Mouse (Mus musculus): Measurements from ENCODE around the gene Pnldc1. TPM values are rescaled to one million over a fixed set of nuclear protein-coding genes. Genes with fewer than 3 reads are reported as not detected.
A peak's percentile ranks its signal among the peaks of the same experiment; 100 is the strongest.

Pnldc1 gene
- polyA plus RNA-seq, 1 experiment from 2014 or later: 3.5 TPM

GRCm38 (mm10) chr17:12875734-12876133, 34.3 kb downstream of the Pnldc1 start, which contains the start of gene Mrgprh:
Gene Mrgprh, plus strand, starts transcription at chr17:12876034.
- Histone ChIP-seq H3K27me3 (peaks cover 6% of the 10 kb centered on the region; the same call in 1 of the 2 replicates), H3K36me3 (no peaks in the 10 kb centered on the region), H3K4me1 (peaks cover 39% of the 10 kb centered on the region), H3K4me3 (no peak within 1 kb of the TSS), H3K9ac (no peak within 1 kb of the TSS), H3K4me2 (no peak within 1 kb of the TSS), H3K9me3 (no peaks in the 10 kb centered on the region), H3K27ac (peak within 1 kb of the TSS; percentile 33; the same call in 1 of the 2 replicates)
- 74% methylated on average over 5 of the region's 5 CpGs for WGBS
- no peak for ATAC-seq (ENCODE audit: insufficient number of reproducible peaks, insufficient read depth, low FRiP score, low TSS enrichment, low read depth)

GRCm38 (mm10) chr17:12872275-12873028, 37.6 kb downstream of the Pnldc1 start:
- H3K4me3 ChIP-seq: no peak overlapping the region
- H3K4me2 ChIP-seq: peak overlapping the region; percentile 5; the same call in 1 of the 2 replicates
- 48% methylated on average over 16 of the region's 16 CpGs for WGBS
- no peaks in the 10 kb centered on the region for H3K9me3 ChIP-seq
- 0 out of 2 replicates have a peak, but pooled peaks cover 3% of the 10 kb centered on the region for H3K27me3 ChIP-seq
- no peaks in the 10 kb centered on the region for H3K36me3 ChIP-seq
- no peak overlapping the region for H3K9ac ChIP-seq
- no peak; the same call in 1 of the 2 replicates for ATAC-seq (ENCODE audit: insufficient number of reproducible peaks, insufficient read depth, low FRiP score, low TSS enrichment, low read depth)
- H3K27ac ChIP-seq: no peak overlapping the region
- H3K4me1 ChIP-seq: peaks cover 52% of the 10 kb centered on the region

GRCm38 (mm10) chr17:12868640-12869039, 41.4 kb downstream of the Pnldc1 start:
- no peak overlapping the region for H3K4me2 ChIP-seq
- WGBS: 3% methylated on average over 4 of the region's 4 CpGs
- H3K9me3 ChIP-seq: no peaks in the 10 kb centered on the region
- H3K27ac ChIP-seq: peak overlapping the region; percentile 66
- H3K4me3 ChIP-seq: no peak overlapping the region
- no peaks in the 10 kb centered on the region for H3K36me3 ChIP-seq
- 0 out of 2 replicates have a peak, but pooled peaks cover 3% of the 10 kb centered on the region for H3K27me3 ChIP-seq
- peaks cover 53% of the 10 kb centered on the region for H3K4me1 ChIP-seq
- ATAC-seq (ENCODE audit: insufficient number of reproducible peaks, insufficient read depth, low FRiP score, low TSS enrichment, low read depth): peak; percentile 60; the same call in 1 of the 2 replicates
- no peak overlapping the region for H3K9ac ChIP-seq

GRCm38 (mm10) chr17:12868043-12868442, 42.0 kb downstream of the Pnldc1 start, which contains the start of gene Mas1:
Gene Mas1, minus strand, starts transcription at chr17:12868143.
- ATAC-seq (ENCODE audit: insufficient number of reproducible peaks, insufficient read depth, low FRiP score, low TSS enrichment, low read depth): no peak
- 26% methylated on average over 2 of the region's 2 CpGs for WGBS
- H3K4me3 ChIP-seq: no peak within 1 kb of the TSS
- no peak within 1 kb of the TSS for H3K4me2 ChIP-seq
- H3K9ac ChIP-seq: no peak within 1 kb of the TSS
- peak within 1 kb of the TSS; percentile 66 for H3K27ac ChIP-seq
- H3K4me1 ChIP-seq: peaks cover 49% of the 10 kb centered on the region
- 0 out of 2 replicates have a peak, but pooled peaks cover 3% of the 10 kb centered on the region for H3K27me3 ChIP-seq
- no peaks in the 10 kb centered on the region for H3K9me3 ChIP-seq
- H3K36me3 ChIP-seq: no peaks in the 10 kb centered on the region

- 87% methylated on average over 10 of the region's 10 CpGs for WGBS
- Histone ChIP-seq H3K4me2 (no peak overlapping the region), H3K9ac (no peak overlapping the region), H3K36me3 (no peaks in the 10 kb centered on the region), H3K4me3 (no peak overlapping the region), H3K4me1 (peaks cover 37% of the 10 kb centered on the region), H3K27me3 (0 out of 2 replicates have a peak, but pooled peaks cover 3% of the 10 kb centered on the region), H3K27ac (no peak overlapping the region), H3K9me3 (no peaks in the 10 kb centered on the region)
- no peak for ATAC-seq (ENCODE audit: insufficient number of reproducible peaks, insufficient read depth, low FRiP score, low TSS enrichment, low read depth)
Measured at GRCm38 (mm10) chr17:12866853-12867252, 43.2 kb downstream of the Pnldc1 start.

GRCm38 (mm10) chr17:12865407-12865806, 44.6 kb downstream of the Pnldc1 start:
- WGBS: 56% methylated on average over 3 of the region's 3 CpGs
- no peak for ATAC-seq (ENCODE audit: insufficient number of reproducible peaks, insufficient read depth, low FRiP score, low TSS enrichment, low read depth)

GRCm38 (mm10) chr17:12864111-12864510, 45.9 kb downstream of the Pnldc1 start:
- H3K4me1 ChIP-seq: peaks cover 18% of the 10 kb centered on the region
- no peaks in the 10 kb centered on the region for H3K9me3 ChIP-seq
- ATAC-seq (ENCODE audit: insufficient number of reproducible peaks, insufficient read depth, low FRiP score, low TSS enrichment, low read depth): no peak
- no peak overlapping the region for H3K4me2 ChIP-seq
- no peaks in the 10 kb centered on the region for H3K27me3 ChIP-seq
- no peak overlapping the region for H3K4me3 ChIP-seq
- no peak overlapping the region for H3K27ac ChIP-seq
- no peak overlapping the region for H3K9ac ChIP-seq
- no peaks in the 10 kb centered on the region for H3K36me3 ChIP-seq

More at GRCm38 (mm10) chr17:12865407-12865806, 44.6 kb downstream of the Pnldc1 start:
- peaks cover 28% of the 10 kb centered on the region for H3K4me1 ChIP-seq
- H3K36me3 ChIP-seq: no peaks in the 10 kb centered on the region
- no peak overlapping the region for H3K4me2 ChIP-seq
- no peaks in the 10 kb centered on the region for H3K9me3 ChIP-seq
- no peak overlapping the region for H3K4me3 ChIP-seq
- no peaks in the 10 kb centered on the region for H3K27me3 ChIP-seq
- H3K27ac ChIP-seq: no peak overlapping the region
- H3K9ac ChIP-seq: no peak overlapping the region

GRCm38 (mm10) chr17:12859006-12859520, 51.0 kb downstream of the Pnldc1 start:
- Histone ChIP-seq H3K36me3 (no peaks in the 10 kb centered on the region), H3K4me2 (no peak overlapping the region), H3K27ac (no peak overlapping the region), H3K9me3 (no peaks in the 10 kb centered on the region), H3K9ac (no peak overlapping the region), H3K27me3 (no peaks in the 10 kb centered on the region), H3K4me3 (no peak overlapping the region), H3K4me1 (peaks cover 6% of the 10 kb centered on the region; the same call in 1 of the 2 replicates)
- ATAC-seq (ENCODE audit: insufficient number of reproducible peaks, insufficient read depth, low FRiP score, low TSS enrichment, low read depth): no peak
- WGBS: 77% methylated on average over 8 of the region's 8 CpGs

- Histone ChIP-seq H3K27me3 (no peaks in the 10 kb centered on the region), H3K4me1 (peaks cover 6% of the 10 kb centered on the region; the same call in 1 of the 2 replicates), H3K9ac (no peak overlapping the region), H3K4me3 (no peak overlapping the region), H3K27ac (no peak overlapping the region), H3K36me3 (no peaks in the 10 kb centered on the region), H3K9me3 (no peaks in the 10 kb centered on the region), H3K4me2 (no peak overlapping the region)
- 31% methylated on average over 4 of the region's 4 CpGs for WGBS
- no peak for ATAC-seq (ENCODE audit: insufficient number of reproducible peaks, insufficient read depth, low FRiP score, low TSS enrichment, low read depth)
Measured at GRCm38 (mm10) chr17:12858072-12858471, 52.0 kb downstream of the Pnldc1 start.

GRCm38 (mm10) chr17:12857395-12857794, 52.6 kb downstream of the Pnldc1 start:
- Histone ChIP-seq H3K4me1 (peaks cover 6% of the 10 kb centered on the region; the same call in 1 of the 2 replicates), H3K9ac (no peak overlapping the region), H3K27me3 (no peaks in the 10 kb centered on the region), H3K27ac (no peak overlapping the region), H3K9me3 (no peaks in the 10 kb centered on the region), H3K4me2 (no peak overlapping the region), H3K4me3 (no peak overlapping the region), H3K36me3 (no peaks in the 10 kb centered on the region)
- ATAC-seq (ENCODE audit: insufficient number of reproducible peaks, insufficient read depth, low FRiP score, low TSS enrichment, low read depth): no peak
- 34% methylated on average over 3 of the region's 3 CpGs for WGBS

GRCm38 (mm10) chr17:12854386-12854785, 55.6 kb downstream of the Pnldc1 start:
- Histone ChIP-seq H3K4me3 (no peak overlapping the region), H3K36me3 (no peaks in the 10 kb centered on the region), H3K4me2 (no peak overlapping the region), H3K9me3 (no peaks in the 10 kb centered on the region), H3K4me1 (peaks cover 6% of the 10 kb centered on the region; the same call in 1 of the 2 replicates), H3K27me3 (no peaks in the 10 kb centered on the region), H3K9ac (no peak overlapping the region), H3K27ac (no peak overlapping the region)
- no peak for ATAC-seq (ENCODE audit: insufficient number of reproducible peaks, insufficient read depth, low FRiP score, low TSS enrichment, low read depth)
- 92% methylated on average over 11 of the region's 11 CpGs for WGBS

GRCm38 (mm10) chr17:12853821-12854220, 56.2 kb downstream of the Pnldc1 start:
- Histone ChIP-seq H3K27me3 (no peaks in the 10 kb centered on the region), H3K27ac (no peak overlapping the region), H3K36me3 (no peaks in the 10 kb centered on the region), H3K9me3 (no peaks in the 10 kb centered on the region), H3K4me1 (peaks cover 6% of the 10 kb centered on the region; the same call in 1 of the 2 replicates), H3K4me3 (no peak overlapping the region), H3K4me2 (no peak overlapping the region), H3K9ac (no peak overlapping the region)
- 81% methylated on average over 2 of the region's 2 CpGs for WGBS
- no peak for ATAC-seq (ENCODE audit: insufficient number of reproducible peaks, insufficient read depth, low FRiP score, low TSS enrichment, low read depth)

Measured in embryonic facial prominence, embryonic 13.5 days (tissue).